Mouse (Mus musculus) intestine, embryonic 15.5 days (tissue): ENCODE results near the gene Zfp937. TPM values are rescaled to one million over a fixed set of nuclear protein-coding genes. Genes with fewer than 3 reads are reported as not detected.

ENCODE experiments used
- polyA plus RNA-seq: library from polyadenylated mRNA; unstranded; fragments of >200 nt; fragmentation: Nextera tagmentation; extraction: Ambion mirVana; gene quantifications from 2 replicates; pipeline ENCODE4 v1.2.1, GENCODE M21; 2015

The Zfp937 gene
- polyA plus RNA-seq, 1 experiment from 2014 or later: 9.7 TPM

Other genes starting within 250 kb of the Zfp937 start
- 6.1 and 6.4 TPM in 2 replicates for gene Zfp120, start 81.4 kb upstream of the Zfp937 start, polyA plus RNA-seq
- gene Gm10770, start 38.4 kb upstream of the Zfp937 start, polyA plus RNA-seq: not detected in 2 replicates
- 0.13 TPM in 1 of 2 replicates, not detected in the other for gene Gm14139, start 36.3 kb upstream of the Zfp937 start, polyA plus RNA-seq
- gene Gm21994, start 37.5 kb downstream of the Zfp937 start, polyA plus RNA-seq: 5.0 and 5.5 TPM in 2 replicates
- gene Gm14124, start 39.4 kb downstream of the Zfp937 start, polyA plus RNA-seq: 0.11 TPM in 1 of 2 replicates, not detected in the other
- gene Gm10130, start 105.6 kb downstream of the Zfp937 start, polyA plus RNA-seq: 2.5 and 4.2 TPM in 2 replicates
- gene 3300002I08Rik, start 144.7 kb downstream of the Zfp937 start, polyA plus RNA-seq: 4.7 and 6.5 TPM in 2 replicates
- gene Zfp442, start 233.4 kb downstream of the Zfp937 start, polyA plus RNA-seq: 5.0 and 6.4 TPM in 2 replicates